Mouse (Mus musculus) spleen, adult 18-20 months (tissue): ENCODE measurements around the gene Cldnd1.

ENCODE experiments used
- DNase-seq, 2 experiments: peaks; one replicate each; pipeline ENCODE4 v3.0.0; 2022; ENCODE audit warnings: mixed read lengths in 2 of 2

The Cldnd1 gene

DNA sequence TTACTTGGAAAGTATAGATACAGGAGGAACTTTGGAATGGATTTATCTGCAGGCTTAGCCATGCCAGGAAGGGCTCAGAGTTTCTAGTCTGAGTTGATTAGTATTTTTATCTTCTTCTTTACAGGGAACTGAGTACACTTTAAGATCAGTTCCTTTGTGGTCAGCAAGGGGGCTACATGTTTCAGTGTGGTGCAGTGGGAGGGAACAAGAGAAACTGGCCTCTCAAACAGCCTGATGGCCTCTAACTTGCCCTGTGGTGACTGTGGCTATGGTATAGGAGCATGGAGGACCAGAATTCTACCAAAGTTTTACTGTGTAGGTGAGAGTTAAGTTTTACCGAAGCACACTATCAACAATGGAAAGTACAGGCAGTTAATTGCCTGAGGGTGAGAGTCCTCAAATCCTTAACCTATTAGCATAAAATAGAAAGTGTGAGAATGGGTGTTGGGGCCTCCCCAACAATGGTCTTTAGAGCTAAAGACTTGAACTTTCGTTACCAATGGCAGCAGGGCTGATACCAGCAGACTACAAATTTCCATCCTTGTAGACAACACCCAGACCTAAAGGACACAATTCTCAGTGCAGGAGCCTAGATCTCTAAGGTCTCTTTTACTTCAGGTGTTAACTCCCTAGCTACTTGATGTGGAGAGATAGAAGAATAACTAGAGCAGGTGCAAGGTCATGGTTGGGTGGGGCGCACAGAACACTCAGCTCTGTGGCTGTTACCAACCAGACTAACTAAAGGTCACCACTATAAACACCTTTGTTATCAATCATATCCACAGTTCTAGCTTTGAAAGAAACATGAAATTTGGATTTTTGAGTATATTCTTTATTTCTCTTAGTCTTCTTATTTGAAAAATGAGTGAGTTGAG lies 18.9 kb upstream of the Cldnd1 start:
- no peak for DNase-seq

DNA sequence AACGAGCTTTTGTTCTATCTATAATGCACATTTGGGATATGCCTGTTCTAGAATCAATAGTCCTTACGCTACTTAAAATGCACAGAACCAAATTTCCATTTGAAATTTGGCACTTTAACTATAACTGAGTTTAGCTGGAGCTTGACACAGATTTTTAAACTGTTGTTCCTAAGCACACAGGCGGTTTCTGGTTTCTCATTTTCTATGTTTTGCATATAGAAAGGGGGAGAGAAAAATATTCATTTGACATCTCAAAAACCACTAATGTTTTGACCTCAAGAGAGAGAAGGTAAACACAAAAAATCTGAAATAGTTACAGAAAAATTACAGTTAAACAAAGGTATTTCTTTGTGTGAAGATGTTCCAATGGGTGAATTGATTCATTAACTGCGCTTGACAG lies 18.2 kb upstream of the Cldnd1 start:
- no peak for DNase-seq

DNA sequence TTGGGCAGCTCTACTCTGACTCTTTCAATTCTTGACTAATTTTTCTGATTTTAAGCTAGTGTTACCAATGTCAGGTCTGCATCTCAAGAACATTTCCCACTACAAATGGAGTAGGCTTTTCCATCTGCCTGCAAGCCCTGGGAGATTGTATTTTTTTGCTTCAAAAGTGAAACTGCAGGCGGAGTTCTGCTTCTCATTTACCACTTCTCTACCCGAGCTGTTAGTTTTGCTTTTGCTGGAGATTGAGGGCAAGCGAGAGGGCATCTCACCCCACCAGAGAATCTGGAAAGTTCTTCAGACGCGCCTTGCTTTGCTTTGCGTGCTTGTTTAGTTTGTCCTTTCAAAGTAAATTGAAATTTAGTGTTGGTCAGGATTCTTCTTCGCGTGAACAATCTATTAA lies 15.5 kb upstream of the Cldnd1 start:
- peak in 1 of 2 experiments; percentile 25 for DNase-seq

DNA sequence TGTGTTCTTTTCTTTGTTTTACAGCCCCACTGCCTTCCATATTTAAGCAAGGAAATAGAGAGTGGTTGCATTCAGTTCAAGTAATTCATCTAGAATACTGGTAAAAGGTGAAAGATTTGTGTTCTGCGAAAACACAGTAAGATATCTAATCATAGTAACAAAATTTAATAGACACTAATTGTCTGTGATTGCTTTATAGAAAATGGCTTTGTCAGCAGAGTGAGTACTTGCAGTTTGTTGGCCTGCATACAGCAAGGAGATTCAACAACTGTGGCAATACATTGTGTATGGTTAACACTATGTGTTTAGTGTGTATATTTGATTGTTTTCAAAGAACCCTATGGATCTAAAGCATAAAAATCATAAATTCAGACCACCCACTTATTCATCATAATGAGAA lies 14.6 kb upstream of the Cldnd1 start:
- DNase-seq, result no peak

DNA sequence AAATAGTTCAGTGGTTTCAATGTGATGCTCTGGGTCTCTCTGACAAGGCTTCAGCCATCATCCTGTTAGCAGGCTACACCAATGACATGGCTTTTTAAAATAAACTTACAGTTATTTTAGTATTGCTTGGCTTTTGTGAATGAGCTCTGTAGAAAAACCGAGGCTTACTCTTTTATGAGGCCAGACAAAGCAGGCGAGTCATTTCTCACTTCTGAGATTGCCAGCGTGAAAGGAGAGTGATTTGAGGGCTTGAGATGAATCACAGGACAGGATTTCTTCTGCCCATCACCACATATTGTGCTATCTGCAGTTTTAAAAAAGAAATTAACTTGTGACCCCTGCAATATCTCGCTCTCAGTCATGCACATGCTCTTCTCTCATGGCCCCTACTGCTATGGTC lies 12.7 kb upstream of the Cldnd1 start:
- DNase-seq, result no peak

DNA sequence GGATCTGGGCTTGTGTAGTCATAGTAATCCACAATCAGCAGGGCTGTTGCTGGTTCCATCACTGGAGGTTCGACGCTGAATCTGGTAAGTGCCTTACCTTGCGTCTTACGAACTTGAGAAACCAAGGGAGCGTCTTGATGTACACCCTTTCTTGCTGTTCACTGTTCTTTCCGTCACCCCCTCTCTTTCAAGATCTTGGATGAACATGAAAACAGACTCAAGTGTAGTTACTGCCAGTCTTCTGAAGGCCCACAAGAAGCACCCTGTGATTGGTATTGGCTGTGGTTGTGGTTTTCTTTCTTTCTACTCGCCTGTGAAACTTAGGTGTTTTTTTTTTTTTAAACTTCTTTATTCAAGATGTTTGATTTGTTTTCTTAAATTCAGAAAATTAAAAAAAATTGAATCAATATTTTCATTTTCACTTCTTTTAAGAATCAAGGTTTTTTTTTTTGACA lies 9.0 kb upstream of the Cldnd1 start, which contains the start of gene Gpr15:
Gene Gpr15, minus strand, starts transcription at position 405 of the 455 bp plus-strand sequence.
- DNase-seq, result no peak

DNA sequence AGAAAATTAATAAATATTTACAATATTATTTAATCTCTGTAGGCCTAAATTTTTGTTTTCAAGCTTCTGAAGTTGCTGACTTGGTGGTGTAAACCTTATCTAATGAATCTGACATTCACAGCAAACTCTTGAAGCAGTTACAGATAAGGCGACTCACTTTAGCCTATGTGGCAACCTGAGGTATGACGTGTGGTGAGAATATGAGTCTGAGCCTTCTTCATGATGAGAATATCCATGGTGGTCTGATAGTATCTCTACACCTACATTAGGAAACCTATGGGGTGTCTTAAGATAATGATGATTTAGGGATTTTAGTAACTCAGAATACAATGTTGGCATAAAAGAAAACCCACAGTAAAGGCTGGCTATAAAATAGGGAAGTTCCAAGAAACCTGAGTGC lies 5.4 kb upstream of the Cldnd1 start:
- DNase-seq, result no peak

DNA sequence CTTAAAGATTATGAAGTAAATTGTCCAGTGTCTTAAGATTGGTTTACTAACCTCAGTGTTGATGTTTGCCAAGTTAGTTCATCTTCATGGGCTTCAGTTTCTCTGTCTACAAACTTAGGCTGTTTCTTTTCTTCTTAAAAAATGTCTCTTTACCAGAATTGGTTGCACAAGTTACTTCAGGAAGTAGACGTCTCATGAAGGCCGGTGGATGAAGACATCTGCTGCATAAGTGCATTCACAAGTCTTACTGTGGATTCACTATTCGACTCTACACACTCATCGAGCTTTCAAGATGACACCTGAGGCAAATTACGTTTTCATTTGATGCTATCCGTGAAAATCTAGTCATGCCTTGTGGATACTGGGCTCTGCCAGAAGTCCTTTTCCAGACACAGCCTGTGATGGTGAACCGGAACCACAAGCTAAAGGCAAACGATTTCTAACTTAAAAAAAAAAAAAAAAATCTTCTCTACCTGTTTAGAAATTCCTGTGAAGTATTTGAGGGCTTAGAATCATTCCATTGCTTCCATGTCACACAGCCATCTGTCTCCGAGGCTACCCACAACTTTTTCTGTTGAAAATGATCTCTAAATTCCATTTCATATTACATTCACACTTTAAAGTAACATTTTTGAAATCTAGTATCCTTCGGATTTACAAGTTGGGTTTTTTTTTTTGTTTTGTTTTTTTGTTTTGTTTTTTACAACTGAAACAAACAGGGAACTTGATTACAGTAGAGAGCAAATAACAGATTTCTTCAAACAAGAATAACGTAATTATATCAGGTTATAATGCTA lies 832 bp upstream of the Cldnd1 start:
- DNase-seq, result no peak

DNA sequence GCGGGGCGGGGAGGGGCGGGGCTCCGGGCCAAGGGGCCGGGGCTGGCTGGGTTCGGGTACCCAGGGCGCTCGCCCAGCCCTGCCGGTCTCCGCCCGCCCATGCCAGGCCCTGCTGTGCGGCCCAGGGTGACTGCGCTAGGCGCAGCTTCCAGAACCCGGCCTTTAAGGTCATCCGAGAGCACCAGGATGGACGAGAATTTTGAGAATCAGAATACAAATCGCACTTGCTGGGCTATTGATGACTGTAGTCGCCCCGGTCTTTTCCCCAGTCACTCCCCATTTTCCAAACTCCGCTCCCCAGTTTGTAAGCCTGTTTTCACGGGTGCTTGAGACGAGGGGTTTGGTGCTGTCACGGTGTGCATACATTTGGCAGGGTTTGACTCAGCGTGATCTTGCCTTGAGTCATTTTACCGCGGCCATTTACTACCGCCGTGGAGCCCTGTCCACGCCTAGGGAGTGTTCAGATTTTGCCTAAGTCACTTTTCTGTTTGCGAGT lies 514 bp downstream of the Cldnd1 start:
- DNase-seq, result no peak

DNA sequence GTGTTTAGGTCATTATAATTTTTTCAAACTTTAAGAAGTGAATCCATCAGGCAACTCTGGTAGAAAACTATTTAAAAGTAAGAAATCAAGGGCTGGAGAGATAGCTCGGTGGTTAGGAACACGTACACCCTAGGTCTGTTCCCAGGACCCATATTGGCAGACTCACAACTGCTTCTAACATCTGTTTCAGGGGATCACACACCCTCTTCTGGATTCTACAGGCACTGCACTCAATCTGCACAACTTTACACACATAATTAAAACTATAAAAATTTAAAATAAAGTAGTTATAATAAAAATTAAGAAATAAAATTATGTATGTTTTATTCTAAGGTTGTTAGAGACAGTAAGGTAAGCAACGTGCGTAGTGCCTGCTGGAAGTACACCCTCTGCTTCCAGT lies 10.5 kb downstream of the Cldnd1 start:
- no peak for DNase-seq

DNA sequence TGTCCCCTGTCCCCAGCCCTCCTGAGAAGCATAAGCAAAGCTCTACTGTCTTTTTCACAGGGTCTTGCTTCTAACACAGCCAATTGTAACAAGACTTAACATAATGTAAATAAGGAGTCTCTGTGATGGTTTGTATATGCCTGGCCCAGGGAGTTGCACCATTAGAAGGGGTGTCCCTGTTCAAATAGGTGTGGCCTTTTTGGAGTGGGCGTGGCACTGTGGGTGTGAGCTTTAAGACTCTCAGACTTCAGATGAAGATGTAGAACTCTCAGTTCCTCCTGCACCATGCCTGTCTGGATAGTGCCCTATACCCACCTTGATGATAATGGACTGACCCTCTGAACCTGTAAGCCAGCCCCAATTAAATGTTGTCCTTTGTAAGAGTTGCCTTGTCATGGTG lies 11.1 kb downstream of the Cldnd1 start:
- DNase-seq, result no peak

DNA sequence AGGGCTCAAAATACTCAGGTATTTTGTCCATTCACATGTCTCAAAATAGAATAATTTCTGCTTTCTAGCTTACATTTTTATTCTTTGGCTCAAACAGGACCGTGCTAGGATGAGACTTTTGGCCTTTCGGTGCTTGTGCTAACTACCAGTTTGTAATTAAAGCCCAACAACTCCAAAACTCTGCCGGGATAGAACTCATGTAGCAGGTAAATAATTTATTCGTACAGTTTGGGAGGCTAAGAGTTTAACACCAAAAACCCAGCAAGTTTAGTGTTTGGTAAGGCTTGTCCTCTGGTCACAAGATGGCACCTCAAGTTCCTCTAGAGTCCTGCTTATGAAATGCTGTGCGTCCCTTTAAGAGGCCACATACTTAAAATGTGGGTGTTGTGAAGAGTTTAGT lies 13.0 kb downstream of the Cldnd1 start:
- no peak for DNase-seq

DNA sequence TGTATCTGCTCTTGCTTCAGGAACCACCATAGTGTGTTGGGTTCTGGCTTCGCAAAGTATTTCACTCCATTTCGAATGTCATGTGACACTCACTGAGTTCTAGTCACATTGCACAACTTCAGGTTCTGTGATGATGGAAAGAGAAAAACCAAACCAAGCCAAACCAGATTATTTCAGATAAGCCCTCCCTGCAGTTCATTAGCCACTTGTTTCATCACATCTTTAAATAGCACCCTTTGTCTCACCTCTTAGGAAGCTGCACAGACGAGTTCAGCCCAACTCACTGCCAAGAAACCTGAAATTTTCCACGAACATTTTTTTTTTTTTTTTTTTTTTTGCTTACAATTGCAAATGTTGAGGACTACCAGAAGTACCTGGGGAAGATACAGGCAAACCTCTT lies 19.0 kb downstream of the Cldnd1 start:
- DNase-seq, result no peak

DNA sequence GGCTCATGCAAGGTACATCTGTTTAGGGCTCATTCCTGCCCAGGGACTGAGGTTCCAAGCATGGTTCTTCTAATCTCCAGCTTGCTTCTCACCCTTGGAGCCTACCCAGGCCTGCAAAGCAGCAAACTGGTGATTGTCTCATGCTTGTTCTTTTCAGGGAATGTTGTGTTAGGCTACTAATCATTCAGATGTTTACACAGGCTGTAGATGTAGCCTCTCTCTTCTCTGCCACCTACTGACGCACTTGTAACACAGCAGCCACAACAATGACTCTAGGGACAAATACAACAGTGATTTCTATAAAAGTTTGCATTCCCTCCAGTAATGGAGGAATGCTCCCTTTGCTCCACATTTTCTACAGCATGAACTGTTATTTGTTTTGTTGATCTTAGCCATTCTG lies 23.6 kb downstream of the Cldnd1 start:
- DNase-seq, result no peak

DNA sequence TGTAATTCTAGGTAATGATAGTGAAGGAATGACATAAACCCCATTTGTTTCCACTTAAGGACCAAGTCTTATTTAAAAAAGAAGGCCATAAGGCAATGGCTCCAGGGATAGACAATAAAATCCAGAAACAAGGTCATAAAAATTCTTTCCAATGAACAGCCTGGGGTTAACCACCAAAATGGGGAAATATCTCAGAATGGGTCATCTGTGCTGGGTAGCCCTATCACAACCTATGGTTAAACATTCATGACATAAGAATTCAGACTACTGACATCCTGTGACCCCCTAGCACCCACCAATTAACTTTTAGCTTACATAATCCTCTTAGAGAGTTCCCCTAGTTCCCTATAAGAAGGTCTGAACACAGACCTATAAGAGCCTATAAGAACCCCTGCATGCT lies 28.5 kb downstream of the Cldnd1 start:
- no peak for DNase-seq

DNA sequence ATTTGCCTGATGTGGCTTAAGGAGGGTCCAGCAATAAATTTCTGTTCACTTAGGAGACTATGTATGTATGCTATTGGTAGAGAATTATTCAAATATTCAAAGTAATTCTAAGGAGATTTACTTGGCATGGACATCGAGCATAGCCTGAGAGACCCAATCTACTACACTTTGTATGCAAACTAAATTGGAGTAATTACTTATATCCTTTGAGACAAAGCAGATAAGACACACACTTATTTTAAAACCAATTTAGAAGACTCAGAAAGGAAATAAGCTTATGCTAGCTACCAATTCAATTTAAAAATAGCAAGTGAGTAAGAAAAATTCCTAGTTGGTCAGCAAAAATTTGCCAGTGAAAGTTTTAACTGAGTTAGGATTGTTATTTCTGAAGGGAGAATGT lies 35.4 kb downstream of the Cldnd1 start, which contains the start of gene Olfr172:
Gene Olfr172, minus strand, starts transcription at position 101 of the 400 bp plus-strand sequence.
- no peak for DNase-seq
